Mouse (Mus musculus) kidney, postnatal 10 days (tissue): ENCODE measurements around the gene Itpr2.

ENCODE experiments used
- DNase-seq: peaks from one replicate; pipeline ENCODE4 v3.0.0; 2021; ENCODE audit warnings: mixed read lengths

Itpr2 gene

DNA sequence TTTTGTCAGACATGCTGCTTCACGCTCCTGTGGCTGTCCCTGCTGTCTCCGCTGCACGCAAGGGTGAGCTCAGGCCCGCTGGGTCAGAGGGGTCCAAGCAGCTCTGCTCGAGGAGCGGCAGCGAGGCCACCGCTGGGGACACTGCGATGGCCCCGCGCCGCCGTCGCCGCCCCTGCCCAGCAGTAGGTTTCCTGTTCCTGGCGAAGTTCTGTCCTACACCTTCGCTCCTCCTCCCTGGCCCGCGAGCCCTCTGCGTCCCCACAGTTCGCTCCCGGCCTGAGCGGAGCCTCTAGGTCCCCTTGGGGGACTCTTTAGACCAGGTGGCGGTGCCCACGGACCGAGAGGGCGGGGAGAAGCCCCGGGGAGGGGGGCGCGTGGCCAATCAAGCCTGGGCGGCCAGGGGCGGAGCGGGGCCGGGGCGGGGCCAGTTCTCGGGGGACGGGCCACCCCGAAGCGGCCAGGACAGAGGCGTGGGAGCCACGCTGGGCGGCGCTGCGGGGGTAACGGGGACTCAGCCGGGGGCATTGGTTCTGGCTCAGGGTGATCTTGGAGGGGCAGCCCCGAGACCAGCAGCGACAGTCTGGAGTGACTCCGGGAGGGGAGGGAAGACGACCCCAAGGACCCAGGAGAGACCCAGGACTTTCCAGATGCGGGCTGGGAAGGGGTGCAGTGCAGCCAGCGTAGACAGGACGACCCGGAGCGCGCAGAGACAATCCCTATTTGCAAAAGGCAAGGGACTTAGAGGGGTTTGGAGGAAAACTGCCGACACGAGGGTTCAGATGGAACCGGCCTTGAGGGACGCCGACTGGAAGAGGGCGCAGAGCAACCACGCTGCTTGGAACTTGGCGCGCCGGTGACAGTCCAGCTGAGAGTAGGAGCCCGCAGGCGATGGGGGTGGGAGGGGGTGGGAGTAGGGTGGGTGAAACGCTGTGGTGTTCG lies at the start of gene Itpr2:
Gene Itpr2, minus strand, starts transcription at position 358 of the 939 bp plus-strand sequence.
- DNase-seq, result peak; percentile 96

DNA sequence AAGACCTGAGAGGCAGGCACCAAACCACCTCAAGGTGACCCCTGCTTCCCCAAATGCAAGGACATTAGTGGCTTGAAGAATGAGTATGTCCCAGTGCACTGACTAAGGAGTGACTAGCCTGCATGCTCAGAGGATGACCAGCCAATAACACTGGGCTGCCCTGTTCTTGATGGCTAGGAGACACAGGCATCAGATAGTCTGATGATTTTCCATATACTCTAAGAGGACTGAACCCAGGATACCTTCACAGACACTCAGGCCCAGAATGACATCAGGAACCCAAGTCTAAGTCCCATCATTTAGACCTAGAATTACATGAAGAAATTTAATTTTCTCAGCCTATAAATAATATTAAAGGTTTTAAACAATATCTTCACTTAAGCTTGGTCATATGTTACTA lies 49.3 kb upstream of the Itpr2 start:
- DNase-seq, result no peak

DNA sequence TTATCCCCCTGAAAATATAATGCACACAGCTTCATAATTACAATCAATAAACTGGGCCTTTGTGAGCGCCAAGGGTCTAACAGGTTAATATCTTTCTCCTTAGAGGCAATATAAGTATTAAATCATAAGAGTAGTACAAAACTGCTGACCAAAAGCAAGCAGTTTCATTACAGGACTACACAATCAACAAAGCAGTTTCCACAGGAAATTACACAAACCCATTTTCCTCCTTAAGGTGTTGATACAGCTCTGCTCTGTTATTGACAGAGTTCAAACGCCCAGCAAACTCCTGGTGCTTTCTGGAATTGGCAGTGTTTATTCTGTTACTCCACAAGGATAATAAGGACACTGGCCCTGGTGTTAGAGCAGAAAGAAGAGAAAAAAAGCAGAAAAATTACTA lies 48.4 kb upstream of the Itpr2 start:
- DNase-seq, result no peak

DNA sequence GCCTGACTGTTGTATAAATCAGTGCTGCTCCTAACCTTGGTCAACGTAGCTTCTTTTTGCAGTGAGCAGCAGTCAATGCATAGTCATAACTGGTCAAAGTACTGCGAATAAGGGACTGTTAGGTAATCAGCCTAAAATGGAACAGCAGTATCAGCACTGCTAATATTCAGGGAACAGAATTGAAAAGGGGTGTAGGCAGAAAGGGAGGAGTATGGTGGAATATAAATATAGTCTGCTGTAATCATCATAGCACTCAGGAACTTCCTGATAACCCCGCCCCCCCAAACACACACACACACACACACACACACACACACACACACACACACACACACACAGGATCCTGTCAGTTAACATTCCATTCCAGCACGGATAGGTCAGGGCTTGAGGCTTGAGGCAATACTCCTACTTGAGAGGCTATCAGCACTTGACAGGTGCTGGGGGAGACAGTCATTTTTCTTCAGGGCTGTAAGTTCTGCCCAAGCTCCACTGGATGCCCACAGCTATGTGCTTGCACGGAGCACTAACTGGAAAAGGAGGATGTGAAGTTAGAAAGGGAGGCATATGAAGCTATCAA lies 43.4 kb upstream of the Itpr2 start:
- DNase-seq, result no peak

DNA sequence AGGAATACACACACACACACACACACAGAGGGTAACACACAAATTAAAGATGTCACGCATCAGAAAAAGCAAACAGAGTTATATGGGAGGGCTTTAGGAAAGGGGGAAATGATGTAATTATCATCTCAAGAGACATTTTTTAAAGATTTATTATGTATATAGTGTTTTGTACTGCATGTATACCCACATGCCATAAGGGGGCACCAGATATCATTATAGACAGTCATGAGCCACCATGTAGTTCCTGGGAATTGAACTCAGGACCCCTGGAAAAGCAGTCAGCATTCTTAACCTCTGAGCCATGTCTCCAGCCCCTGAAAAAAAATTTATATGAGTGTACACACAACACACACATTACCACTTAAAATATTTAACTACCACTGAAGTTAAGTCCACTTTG lies 42.6 kb upstream of the Itpr2 start:
- DNase-seq, result no peak

DNA sequence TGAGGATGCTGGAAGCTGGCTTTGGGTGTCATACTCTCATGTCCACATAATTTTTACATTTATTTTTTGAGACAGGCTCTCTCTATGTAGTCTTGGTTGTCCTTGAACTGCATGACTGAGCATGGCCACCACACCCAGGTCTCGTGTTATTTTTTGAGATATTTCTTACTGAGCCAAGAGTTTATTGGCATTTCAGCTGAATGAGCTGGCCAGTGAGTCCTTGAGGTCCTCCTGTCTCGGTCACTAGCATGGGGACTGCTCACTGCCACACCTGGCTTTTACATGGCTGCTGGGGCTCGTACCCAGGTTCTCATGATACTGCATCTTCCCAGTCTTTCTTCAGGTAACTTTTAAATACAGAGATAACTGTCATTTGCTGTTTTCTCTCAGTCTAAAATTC lies 38.4 kb upstream of the Itpr2 start:
- no peak for DNase-seq

DNA sequence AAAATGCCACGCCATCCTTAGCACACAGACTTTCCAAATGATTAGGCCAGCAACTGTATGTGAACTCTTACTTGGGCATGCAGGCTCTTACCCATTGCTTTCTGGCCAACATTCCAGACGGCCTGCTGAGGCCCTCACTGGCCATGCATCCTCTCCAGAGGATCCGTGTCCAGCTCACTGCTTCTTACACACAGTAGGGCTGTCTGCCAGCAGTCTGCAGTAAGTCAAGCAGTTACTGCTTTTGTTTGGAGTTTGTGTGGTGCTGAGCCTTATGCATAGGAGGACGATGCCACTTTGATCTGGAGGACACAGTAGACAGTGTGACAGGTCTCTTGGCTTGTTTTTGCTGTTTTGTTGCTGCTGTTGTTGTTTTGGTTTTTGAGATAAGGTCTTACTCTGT lies 36.6 kb upstream of the Itpr2 start:
- no peak for DNase-seq

DNA sequence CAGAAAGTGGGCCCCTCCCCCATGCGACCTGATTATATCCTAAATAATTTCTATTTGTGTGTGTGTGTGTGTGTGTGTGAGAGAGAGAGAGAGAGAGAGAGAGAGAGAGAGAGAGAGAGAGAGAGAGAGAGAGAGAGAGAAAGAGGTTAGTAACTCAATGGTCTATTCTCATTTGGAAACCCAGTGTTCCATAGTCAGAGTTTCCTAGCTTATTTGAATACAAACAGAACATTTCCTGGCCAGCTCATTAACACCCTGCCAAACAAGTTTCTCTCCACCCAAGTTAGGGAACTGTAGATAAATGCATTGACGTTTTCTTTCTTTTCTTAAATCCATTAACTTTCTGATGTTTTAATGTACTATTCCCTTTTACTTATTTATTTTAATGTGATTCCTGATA lies 36.0 kb upstream of the Itpr2 start:
- DNase-seq, result no peak

DNA sequence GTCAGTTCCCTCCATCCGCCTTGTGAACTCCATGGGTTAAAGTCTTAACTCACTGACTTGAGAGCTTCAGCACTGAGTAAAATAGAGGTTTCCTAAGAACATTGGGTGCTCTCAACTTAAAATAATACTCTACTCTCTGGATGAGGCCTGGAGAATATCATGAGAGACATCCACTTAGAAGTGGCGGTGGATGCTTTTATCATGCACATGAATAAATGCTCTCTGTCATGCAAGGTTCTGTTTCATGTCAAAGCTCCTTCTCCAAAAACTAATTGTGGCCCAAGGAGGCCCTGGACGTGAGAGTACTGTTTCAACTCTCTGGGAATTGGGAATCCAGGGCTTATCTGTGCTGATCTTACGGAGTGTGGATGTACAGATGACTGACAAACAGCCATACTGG lies 35.1 kb upstream of the Itpr2 start:
- DNase-seq, result no peak

DNA sequence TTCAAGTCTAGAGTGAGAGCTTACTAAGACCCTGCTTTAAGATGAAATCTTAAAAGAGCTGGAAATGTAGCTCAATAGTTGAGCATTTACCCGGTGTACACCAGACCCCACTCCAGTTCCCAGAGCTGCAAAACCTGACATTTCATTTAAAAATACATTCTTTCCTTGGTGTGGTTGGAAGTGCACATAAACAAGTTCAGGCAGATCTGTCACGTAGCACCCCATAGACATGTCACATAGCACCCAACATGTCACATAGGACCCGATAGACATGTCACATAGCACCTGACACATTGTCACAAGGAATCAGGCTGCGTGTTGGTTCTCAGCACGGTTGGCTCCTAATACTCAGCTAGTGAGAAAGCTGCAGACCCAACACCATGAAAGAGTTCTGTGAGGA lies 33.5 kb upstream of the Itpr2 start:
- no peak for DNase-seq

DNA sequence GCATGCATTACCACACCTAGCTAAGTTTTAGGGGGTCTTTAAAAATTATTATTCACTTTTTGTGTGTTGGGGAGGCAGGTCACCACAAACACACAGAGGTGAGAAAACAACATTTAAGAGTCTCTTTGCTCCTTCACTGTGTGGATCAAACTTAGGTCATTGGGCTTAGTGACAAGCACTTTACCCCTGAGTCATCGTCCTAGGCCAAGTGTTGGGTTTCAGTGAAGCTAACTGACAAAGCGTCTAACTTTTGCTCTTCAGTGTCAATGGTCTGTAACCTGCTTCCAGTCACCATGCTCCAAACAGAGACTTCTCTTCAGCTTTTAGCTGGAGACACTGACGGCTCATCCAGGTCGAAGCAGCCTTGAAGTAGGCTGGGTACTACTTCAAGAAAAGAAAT lies 31.1 kb upstream of the Itpr2 start:
- DNase-seq, result no peak

DNA sequence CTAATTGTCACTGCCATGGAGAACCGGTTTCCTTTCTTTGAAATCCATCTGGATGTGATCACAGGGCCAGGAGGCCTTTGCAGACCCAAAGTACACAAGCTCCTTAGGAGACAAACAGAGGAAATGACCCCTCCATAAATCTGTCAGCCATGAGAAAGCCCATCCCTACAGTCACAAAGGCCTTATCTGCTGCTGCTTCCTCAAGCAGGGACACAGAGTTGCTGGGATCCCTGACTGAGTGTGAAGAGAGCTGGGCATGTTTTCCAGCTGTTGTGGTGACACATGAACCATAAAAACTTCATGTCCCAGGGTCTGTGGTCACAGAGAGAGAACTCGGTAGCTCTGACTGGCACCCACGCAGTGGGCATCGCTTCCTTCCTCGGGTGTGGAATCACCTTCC lies 28.7 kb upstream of the Itpr2 start:
- peak; percentile 68 for DNase-seq

DNA sequence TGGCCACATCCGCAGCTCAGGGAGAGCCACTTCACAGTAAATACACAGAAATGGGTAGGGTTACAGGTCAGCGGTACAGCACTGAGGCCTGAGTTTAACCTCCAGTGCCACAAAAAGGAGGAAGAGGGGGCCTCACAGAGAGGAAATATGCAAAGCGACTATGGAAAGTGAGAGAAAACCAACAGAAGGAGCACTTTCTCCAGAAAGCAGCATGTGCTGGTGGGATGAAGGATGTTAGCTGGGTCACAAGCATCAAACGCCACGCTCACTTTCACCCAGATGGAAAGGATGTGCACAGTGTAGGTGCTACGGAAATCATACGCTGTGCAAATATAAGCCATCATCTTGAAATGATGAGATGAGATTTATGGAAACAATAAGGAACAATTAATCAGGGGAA lies 28.3 kb upstream of the Itpr2 start:
- DNase-seq, result no peak

DNA sequence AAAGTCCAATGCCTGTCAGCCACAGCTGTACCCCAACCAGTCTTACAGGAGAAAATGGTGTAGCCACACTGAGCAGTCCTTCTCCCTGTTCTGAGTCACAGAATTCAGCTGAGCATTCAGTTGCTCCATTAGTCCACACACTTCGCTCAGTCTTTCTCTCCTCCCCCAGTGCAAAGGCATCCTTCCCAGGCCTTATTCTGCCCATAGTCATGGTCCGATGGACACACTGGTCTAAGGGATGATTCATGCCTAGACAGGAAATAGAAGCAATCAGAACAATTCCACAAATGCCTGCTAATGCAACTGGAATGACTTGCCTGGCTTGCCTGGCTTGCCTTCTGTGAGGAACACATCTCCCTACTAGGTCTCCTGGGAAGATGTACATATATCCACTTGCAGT lies 25.5 kb upstream of the Itpr2 start:
- DNase-seq, result peak; percentile 11

DNA sequence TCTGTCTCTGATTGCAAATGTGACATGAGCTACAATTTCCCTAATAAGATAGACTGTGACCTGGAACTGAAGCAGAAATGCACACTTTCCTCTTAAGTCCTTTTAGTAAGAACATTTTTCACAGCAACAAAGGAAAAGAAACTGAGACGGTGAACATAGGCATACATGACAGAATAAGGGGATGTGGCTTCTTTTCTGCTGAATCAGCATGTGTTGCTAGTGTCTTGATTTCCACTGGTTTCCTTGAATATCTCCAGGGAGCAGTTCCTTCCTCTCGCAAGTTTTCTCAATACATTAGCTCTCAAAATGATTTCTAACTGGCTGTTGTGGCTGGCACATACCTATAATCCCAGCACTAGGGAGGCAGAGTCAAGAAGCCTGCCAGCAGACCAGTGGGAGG lies 23.5 kb upstream of the Itpr2 start:
- no peak for DNase-seq

DNA sequence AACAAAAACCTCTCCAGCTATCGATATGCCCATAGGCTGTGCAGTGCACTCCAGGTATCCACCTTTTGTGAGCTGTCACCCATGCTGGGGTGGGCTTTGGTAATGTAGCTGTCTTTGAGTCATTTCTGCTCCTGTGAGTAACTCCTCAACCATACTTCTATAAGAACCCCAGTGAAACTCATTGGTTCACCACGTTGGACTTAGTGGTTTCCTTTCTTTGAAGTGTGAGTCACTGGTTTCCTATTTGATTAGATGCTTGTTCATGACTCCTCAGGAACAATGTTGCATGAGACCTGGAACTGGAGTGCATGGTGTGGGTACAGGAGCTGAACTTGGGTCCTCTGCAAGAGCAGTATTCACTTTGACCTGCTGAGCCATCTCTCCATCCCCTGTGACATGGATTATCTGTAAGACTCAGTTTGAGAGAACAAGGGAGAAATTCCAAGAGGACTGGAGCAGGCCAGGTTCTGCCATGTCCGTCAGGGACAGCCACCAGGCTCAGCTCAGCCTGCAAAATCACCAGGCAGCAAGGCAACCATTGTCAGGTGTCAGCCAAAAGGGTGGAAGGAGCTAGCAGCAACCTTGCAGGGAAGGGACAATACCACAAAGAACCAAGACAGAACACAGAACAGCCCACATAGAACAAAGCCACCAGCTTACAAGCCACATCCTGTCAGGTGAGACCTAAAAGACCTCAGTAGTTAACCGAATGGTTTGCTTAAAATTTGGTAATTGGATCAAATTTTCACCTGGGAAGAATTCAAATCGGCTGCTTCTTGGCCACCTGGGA lies 19.6 kb upstream of the Itpr2 start:
- DNase-seq, result no peak

DNA sequence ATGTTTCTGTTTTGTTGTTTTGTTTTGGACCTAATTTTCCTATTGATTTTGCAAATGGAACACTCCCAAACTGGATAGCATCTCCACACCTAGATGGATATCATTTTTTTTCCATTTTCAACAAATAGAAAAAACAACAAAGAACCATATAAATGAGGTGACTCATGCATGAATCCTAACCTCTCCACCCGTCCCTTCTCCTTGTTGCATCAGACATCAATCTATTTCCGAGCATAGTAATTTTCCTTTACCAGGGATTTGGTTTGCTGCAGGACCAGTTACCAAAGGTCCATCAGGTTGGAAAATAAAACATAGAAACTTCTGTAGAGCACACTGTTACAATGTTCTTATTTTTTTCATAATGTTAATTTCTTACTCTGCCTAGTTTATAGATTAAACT lies 17.0 kb upstream of the Itpr2 start:
- DNase-seq, result no peak

DNA sequence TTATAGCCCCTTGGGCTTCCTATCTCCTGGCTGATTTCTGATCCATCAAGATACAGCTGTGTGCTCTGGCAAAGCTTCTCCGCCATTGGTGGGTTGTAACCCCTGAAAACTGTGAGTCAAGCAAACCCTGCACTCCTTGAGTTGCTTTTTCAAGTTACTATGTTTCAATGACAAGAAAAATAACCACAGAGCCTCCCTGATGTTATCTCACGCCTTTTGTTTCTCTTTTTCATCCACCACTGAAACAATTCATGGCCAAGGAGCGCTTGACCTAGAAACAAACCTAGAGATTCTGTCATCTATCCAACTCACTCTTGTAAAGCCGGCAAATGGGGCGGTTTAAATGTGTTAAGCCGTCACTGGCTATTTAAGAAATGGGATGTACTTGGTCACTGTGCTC lies 13.9 kb upstream of the Itpr2 start:
- DNase-seq, result no peak

DNA sequence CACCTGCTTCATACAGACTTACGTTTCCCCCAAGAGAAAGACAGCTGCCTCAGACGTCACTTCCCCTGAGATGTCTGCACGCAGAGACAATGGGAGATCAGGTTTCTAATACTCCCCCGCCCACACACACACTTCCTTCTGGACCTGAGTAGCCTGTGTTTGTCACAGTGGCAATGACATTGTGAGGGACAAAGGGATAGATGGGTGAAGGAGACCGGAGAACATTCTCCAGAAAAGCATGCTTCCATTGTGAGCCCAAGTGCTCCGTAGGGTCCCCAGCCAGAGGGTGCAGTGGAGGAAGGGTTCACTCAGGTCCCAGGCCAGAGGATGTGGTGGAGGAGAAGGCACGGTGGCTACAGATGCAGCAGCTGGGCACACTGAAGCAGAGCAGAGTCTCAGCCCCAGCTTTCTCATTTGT lies 12.5 kb upstream of the Itpr2 start:
- no peak for DNase-seq

DNA sequence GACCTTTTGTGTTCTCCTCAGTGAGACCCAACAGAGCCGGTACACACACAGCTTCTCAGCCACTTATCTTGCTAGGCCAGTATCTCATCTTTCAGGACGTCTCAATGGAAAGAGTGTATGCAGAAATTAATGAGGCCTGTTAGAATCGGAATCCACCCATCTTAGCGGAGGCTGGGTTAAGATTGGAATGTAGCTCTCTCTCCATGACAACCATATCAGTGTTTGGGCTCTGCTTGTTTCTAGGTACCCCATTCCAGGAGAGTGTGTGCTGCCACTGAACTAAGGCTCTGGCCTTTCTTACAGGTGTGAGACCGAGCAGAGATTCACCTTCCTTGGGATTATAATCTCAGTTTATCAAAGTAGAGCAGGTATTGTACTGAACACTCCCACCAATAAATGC lies 11.9 kb upstream of the Itpr2 start:
- no peak for DNase-seq

DNA sequence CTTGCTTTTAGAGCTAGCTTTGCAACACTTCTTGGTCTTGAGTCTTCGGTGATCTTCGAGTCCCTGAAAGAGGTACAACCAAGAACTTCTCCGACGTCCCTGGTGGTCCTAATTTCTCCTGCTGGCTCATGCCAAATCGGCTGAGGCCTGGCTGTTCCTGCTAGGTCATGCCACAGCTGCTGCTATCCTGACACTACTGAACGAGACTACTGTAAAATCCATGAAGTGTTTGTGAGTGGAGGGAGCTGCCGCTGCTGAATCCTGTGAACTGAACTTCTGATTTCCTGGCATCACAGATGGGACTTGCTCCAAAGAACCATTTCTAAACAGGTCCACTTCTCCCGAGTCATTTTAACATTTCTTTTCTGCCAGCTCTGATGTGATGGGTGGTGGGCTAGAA lies 11.4 kb upstream of the Itpr2 start:
- DNase-seq, result no peak

DNA sequence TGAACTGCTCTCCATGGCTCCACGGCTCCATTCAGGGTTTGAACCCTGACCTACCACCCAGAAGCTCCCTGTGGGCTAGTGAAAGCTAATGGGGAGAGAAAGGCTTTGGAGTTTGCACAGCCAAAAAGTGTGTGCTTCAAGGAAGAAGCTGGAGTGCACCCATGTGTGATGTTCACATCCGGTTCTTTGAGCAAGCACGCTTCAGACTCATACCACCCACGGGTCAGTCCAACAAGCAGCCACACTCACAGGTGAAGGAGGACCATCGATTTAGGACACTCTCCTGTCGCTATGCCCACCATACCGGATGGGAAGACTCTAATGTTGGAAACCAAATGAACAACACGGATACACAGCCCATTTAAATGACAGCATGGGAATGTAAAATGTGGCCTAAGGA lies 9.5 kb upstream of the Itpr2 start:
- no peak for DNase-seq

DNA sequence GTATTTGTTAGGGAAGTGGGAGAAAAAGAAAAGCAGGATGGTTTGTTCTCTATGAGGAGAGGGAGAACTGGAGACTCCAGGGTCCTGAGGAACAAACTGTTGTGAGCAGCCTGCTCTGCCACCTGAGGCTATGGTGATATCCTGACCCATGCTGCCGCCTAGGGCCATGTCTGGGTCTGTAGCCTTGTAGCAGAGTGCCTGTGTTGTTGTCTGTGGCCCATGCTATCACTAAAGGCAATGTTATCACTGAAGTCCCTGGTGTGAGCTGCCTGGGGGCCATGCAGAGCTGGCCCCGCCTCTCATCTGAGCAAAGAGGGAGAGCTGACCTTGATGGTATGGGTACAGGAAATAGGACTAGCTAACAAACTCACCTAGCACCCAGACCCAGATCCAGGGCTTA lies 7.9 kb upstream of the Itpr2 start:
- no peak for DNase-seq

DNA sequence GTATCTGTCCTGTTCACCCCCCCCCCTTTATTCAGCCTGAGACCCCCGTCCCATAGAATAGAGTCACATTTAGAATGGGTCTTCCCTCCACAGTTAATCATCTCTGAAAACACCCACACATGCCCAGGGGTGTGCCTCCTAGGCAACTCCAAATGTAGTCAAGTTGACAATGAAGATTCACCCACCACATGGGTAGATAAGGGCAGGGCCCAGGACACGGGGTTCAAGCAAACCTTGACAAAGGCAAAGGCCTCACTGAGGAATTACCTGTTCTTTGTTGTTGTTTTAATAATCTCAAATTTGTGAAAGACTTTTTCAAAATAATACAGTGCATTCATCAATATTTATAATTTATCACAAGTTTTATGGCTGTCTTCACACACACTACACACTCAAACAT lies 2.4 kb upstream of the Itpr2 start:
- no peak for DNase-seq
